Mouse (Mus musculus): ENCODE data around the gene AI182371. TPM values are rescaled to one million over a fixed set of nuclear protein-coding genes. Genes with fewer than 3 reads are reported as not detected.
A peak's percentile ranks its signal among the peaks of the same experiment; 100 is the strongest.

AI182371 gene
- total RNA-seq (2014; fragmentation: Nextera tagmentation) (0.51 and 2.4 TPM in 2 replicates), total RNA-seq (2017) (1.3 and 2.1 TPM in 2 replicates)

- ATAC-seq (replicated peaks; ENCODE audit: poor library complexity, severe bottlenecking) = no peak
Measured at GRCm38 (mm10) chr2:35101443-35101842, at the start of gene AI182371. Gene AI182371 (minus strand): TSS chr2:35101543.

- no peak for ATAC-seq (replicated peaks; ENCODE audit: poor library complexity, severe bottlenecking)
Measured at GRCm38 (mm10) chr2:35148806-35149205, 47.5 kb upstream of the AI182371 start.

GRCm38 (mm10) chr2:35141673-35142072 lies 40.3 kb upstream of the AI182371 start:
- no peak for ATAC-seq (replicated peaks; ENCODE audit: poor library complexity, severe bottlenecking)

GRCm38 (mm10) chr2:35138576-35138975 lies 37.2 kb upstream of the AI182371 start:
- no peak for ATAC-seq (replicated peaks; ENCODE audit: poor library complexity, severe bottlenecking)

GRCm38 (mm10) chr2:35133891-35134290 lies 32.5 kb upstream of the AI182371 start:
- ATAC-seq (replicated peaks; ENCODE audit: poor library complexity, severe bottlenecking) = no peak

GRCm38 (mm10) chr2:35132662-35133055 lies 31.3 kb upstream of the AI182371 start:
- no peak for ATAC-seq (replicated peaks; ENCODE audit: poor library complexity, severe bottlenecking)

- peak; percentile 98 for ATAC-seq (replicated peaks; ENCODE audit: poor library complexity, severe bottlenecking)
Measured at GRCm38 (mm10) chr2:35131991-35132661, 30.8 kb upstream of the AI182371 start.

GRCm38 (mm10) chr2:35131491-35131890 lies 30.1 kb upstream of the AI182371 start:
- ATAC-seq (replicated peaks; ENCODE audit: poor library complexity, severe bottlenecking) = no peak

GRCm38 (mm10) chr2:35124716-35125115 lies 23.4 kb upstream of the AI182371 start:
- ATAC-seq (replicated peaks; ENCODE audit: poor library complexity, severe bottlenecking) = no peak

GRCm38 (mm10) chr2:35110521-35110920 lies 9.2 kb upstream of the AI182371 start:
- no peak for ATAC-seq (replicated peaks; ENCODE audit: poor library complexity, severe bottlenecking)

GRCm38 (mm10) chr2:35109924-35110304 lies 8.6 kb upstream of the AI182371 start:
- ATAC-seq (replicated peaks; ENCODE audit: poor library complexity, severe bottlenecking) = peak; percentile 41

- peak; percentile 73 for ATAC-seq (replicated peaks; ENCODE audit: poor library complexity, severe bottlenecking)
Measured at GRCm38 (mm10) chr2:35109141-35109923, 8.0 kb upstream of the AI182371 start, which contains the start of gene Cntrl. Gene Cntrl (plus strand): TSS chr2:35109492.

- peak; percentile 13 for ATAC-seq (replicated peaks; ENCODE audit: poor library complexity, severe bottlenecking)
Measured at GRCm38 (mm10) chr2:35108712-35109111, 7.4 kb upstream of the AI182371 start.

GRCm38 (mm10) chr2:35107984-35108635 lies 6.8 kb upstream of the AI182371 start:
- ATAC-seq (replicated peaks; ENCODE audit: poor library complexity, severe bottlenecking) = peak; percentile 40

- no peak for ATAC-seq (replicated peaks; ENCODE audit: poor library complexity, severe bottlenecking)
Measured at GRCm38 (mm10) chr2:35104843-35105242, 3.5 kb upstream of the AI182371 start.

GRCm38 (mm10) chr2:35103558-35103957 lies 2.2 kb upstream of the AI182371 start:
- ATAC-seq (replicated peaks; ENCODE audit: poor library complexity, severe bottlenecking) = no peak

GRCm38 (mm10) chr2:35102777-35103176 lies 1.4 kb upstream of the AI182371 start:
- no peak for ATAC-seq (replicated peaks; ENCODE audit: poor library complexity, severe bottlenecking)

GRCm38 (mm10) chr2:35100529-35100928 lies 814 bp downstream of the AI182371 start:
- ATAC-seq (replicated peaks; ENCODE audit: poor library complexity, severe bottlenecking) = no peak

- ATAC-seq (replicated peaks; ENCODE audit: poor library complexity, severe bottlenecking) = no peak
Measured at GRCm38 (mm10) chr2:35087418-35087817, 13.9 kb downstream of the AI182371 start.

- ATAC-seq (replicated peaks; ENCODE audit: poor library complexity, severe bottlenecking) = no peak
Measured at GRCm38 (mm10) chr2:35079166-35079565, 22.2 kb downstream of the AI182371 start.

- ATAC-seq (replicated peaks; ENCODE audit: poor library complexity, severe bottlenecking) = no peak
Measured at GRCm38 (mm10) chr2:35074328-35074727, 27.0 kb downstream of the AI182371 start.
